In genomic region chr10:3941054-3941757, GRCm38 (mm10) we compare ENCODE assay signal across 8 mouse cellular contexts. TPM values are rescaled to one million over a fixed set of nuclear protein-coding genes. Genes with fewer than 3 reads are reported as not detected.
DNase-seq lines count a peak whose midpoint lies in the region; ATAC-seq and TF ChIP-seq lines count a peak whose summit lies in the region.

No protein-coding gene starts in this region.

- intact Hi-C loops in heart, postnatal 14 days (cut with DNase I) = loop anchor here (5.0 kb wide), 2 partner anchors 134 to 609 kb away; no protein-coding TSS in a partner anchor

- no peak overlapping the region for H3K9ac ChIP-seq in limb, embryonic 14.5 days (ENCODE audit: low read depth, low read length, severe bottlenecking)
- H3K9ac ChIP-seq in midbrain, embryonic 14.5 days (replicated peaks; ENCODE audit: low read length) = no peak overlapping the region

- H3K9me3 ChIP-seq in limb, embryonic 14.5 days (ENCODE audit: control insufficient read depth, low read length) = no peaks in the 10 kb centered on the region
- no peaks in the 10 kb centered on the region for H3K9me3 ChIP-seq in midbrain, embryonic 14.5 days (ENCODE audit: control insufficient read depth, low read length)

- H3K4me1 ChIP-seq in limb, embryonic 14.5 days (ENCODE audit: control insufficient read depth, insufficient read depth, low read length) = no peaks in the 10 kb centered on the region
- no peaks in the 10 kb centered on the region for H3K4me1 ChIP-seq in midbrain, embryonic 14.5 days (ENCODE audit: control insufficient read depth, insufficient read depth, low read length)

- H3K4me3 ChIP-seq in limb, embryonic 14.5 days (replicated peaks; ENCODE audit: low read length) = no peak overlapping the region
- H3K4me3 ChIP-seq in midbrain, embryonic 14.5 days (replicated peaks; ENCODE audit: low read depth, low read length) = no peak overlapping the region

- no peaks in the 10 kb centered on the region for H3K27me3 ChIP-seq in limb, embryonic 14.5 days (ENCODE audit: control insufficient read depth, insufficient read depth, low read length)
- no peaks in the 10 kb centered on the region for H3K27me3 ChIP-seq in midbrain, embryonic 14.5 days (ENCODE audit: control insufficient read depth, insufficient read depth, low read length)

- no peak overlapping the region for H3K4me2 ChIP-seq in limb, embryonic 14.5 days (replicated peaks; ENCODE audit: low read depth, low read length, severe bottlenecking)
- no peak overlapping the region for H3K4me2 ChIP-seq in midbrain, embryonic 14.5 days (ENCODE audit: low read length)

- 0 out of 2 replicates have a peak overlapping the region, but pooled peaks have one; percentile 19 for H3K27ac ChIP-seq in limb, embryonic 14.5 days (replicated peaks; ENCODE audit: low read depth, low read length)
- no peak overlapping the region for H3K27ac ChIP-seq in midbrain, embryonic 14.5 days (replicated peaks; ENCODE audit: low read depth, low read length)

- no peak for TF ChIP-seq POLR2A in limb, embryonic 14.5 days (IDR thresholded peaks at IDR 0.05; ENCODE audit: borderline replicate concordance, extremely low read depth, insufficient read depth, insufficient read length)

- peak; percentile 20 for DNase-seq in adrenal gland, adult 8-10 months
- no peak for DNase-seq in adrenal gland, postnatal 10 days
- peak; percentile 97 for DNase-seq in ZHBTc4 (ENCODE audit: low read depth, low spot score)
- peak; percentile 26 to 53 for DNase-seq in heart, postnatal 14 days
- peak; percentile 17 for DNase-seq in limb, embryonic 14.5 days (ENCODE audit: low spot score)
- no peak for DNase-seq in cerebellum, postnatal 25 days
- no peak for DNase-seq in midbrain, embryonic 14.5 days

- WGBS in limb, embryonic 14.5 days = 28% methylated on average over 11 of the region's 11 CpGs
- 30% methylated on average over 11 of the region's 11 CpGs for WGBS in midbrain, embryonic 14.5 days

- peaks cover 16% of the 10 kb centered on the region for H3K36me3 ChIP-seq in limb, embryonic 14.5 days (ENCODE audit: control insufficient read depth, insufficient read depth, low read length)
- 0 out of 2 replicates have a peak, but pooled peaks cover 3% of the 10 kb centered on the region for H3K36me3 ChIP-seq in midbrain, embryonic 14.5 days (ENCODE audit: control insufficient read depth, insufficient read depth, low read length)

- 0 out of 2 replicates have a peak, but pooled peaks have one; percentile 24 for ATAC-seq in limb, embryonic 14.5 days (ENCODE audit: low FRiP score, low read depth)
- ATAC-seq in inflammation-experienced regulatory T-cells, adult 6 months = no peak
- ATAC-seq in midbrain, embryonic 14.5 days (ENCODE audit: low FRiP score, low TSS enrichment) = no peak

RNA-seq across cellular contexts. Expression of gene Mthfd1l, which starts 31.7 kb away (rescaled TPM):
- total RNA-seq in adrenal gland, adult 8-10 months (2022) = 1 to 10 TPM; 4.9 to 9.2 (median 8.0) TPM
- 10 to 100 TPM; 10.4 to 10.5 TPM for total RNA-seq in adrenal gland, postnatal 10 days (2021)
- total RNA-seq in heart, postnatal 14 days (2021) = 1 to 10 TPM; 1.5 to 1.7 TPM
- 8.2 and 10.2 TPM in 2 replicates for polyA plus RNA-seq in limb, embryonic 14.5 days (2012; rRNA removed)
- polyA plus RNA-seq in limb, embryonic 14.5 days (2014; fragmentation: Nextera tagmentation; extraction: Ambion mirVana) = 10.1 and 10.4 TPM in 2 replicates
- 10 to 100 TPM; 13.2 to 17.9 (median 15.8) TPM for polyA plus RNA-seq in inflammation-experienced regulatory T-cells, adult 6 months (2017; shearing (Covaris generic))
- 3.7 and 6.4 TPM in 2 replicates for polyA plus RNA-seq in midbrain, embryonic 14.5 days (2014; fragmentation: Nextera tagmentation; extraction: Ambion mirVana)

Comparison
In these comparisons a context has a peak if more than half of its experiments do, and no peak if none do; other contexts are left out.
1. DNase-seq: peak in adrenal gland, adult 8-10 months (single experiment), ZHBTc4 (single experiment), heart, postnatal 14 days (2 of 2) and limb, embryonic 14.5 days (single experiment); none in adrenal gland, postnatal 10 days (single experiment), cerebellum, postnatal 25 days (0 of 2) and midbrain, embryonic 14.5 days (single experiment).